Mouse (Mus musculus) lung, postnatal 0 days (tissue): ENCODE data around the gene Pold3.

ENCODE experiments used
- CTCF ChIP-seq: IDR thresholded peaks from 2 replicates; pipeline ENCODE4 v1.5.1; 2016; ENCODE audit warnings: antibody characterized with exemption, mild to moderate bottlenecking
- EP300 ChIP-seq: IDR thresholded peaks from 2 replicates; pipeline ENCODE4 v1.6.1; 2016; ENCODE audit warnings: antibody characterized with exemption, mild to moderate bottlenecking, control low read depth

GRCm38 (mm10) chr7:100111506-100111905, 9.9 kb downstream of the Pold3 start:
- TF ChIP-seq CTCF (no peak), EP300 (no peak)
